Mouse (Mus musculus): ENCODE measurements around the gene Sema4d. TPM values are rescaled to one million over a fixed set of nuclear protein-coding genes. Genes with fewer than 3 reads are reported as not detected.

The Sema4d gene
- polyA plus RNA-seq, 1 experiment from 2014 or later = 9.7 TPM

DNA sequence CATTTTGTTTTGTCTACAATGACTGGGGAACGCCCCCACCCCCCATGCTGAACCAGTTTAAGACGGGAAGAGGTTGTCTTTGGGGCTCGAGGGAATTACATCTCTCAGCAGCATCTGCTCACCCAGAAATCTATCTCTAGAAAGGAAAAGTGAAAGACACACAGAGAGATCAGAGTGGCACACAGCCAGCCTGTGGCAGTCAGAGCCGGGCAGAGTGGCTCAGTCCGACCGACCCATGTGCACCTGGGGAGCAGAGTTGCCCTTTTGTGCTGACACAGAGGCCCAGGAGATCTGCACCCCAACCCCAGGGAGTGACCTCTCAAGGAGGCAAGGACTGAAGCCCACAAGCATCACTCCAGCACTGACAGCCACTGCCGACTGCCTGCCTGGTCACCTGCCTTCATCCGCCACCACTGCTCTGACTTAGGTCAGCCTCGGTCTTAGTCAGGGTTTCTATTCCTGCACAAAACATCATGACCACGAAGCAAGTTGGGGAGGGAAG lies 50.9 kb downstream of the Sema4d start:
- H3K4me3 ChIP-seq = no peak overlapping the region
- H3K27ac ChIP-seq = no peak overlapping the region
- H3K9ac ChIP-seq = no peak overlapping the region
- no peaks in the 10 kb centered on the region for H3K36me3 ChIP-seq
- H3K4me1 ChIP-seq = peaks cover 8% of the 10 kb centered on the region
- no peaks in the 10 kb centered on the region for H3K27me3 ChIP-seq
- H3K9me3 ChIP-seq = no peaks in the 10 kb centered on the region
- no peak for ATAC-seq (ENCODE audit: borderline replicate concordance, extremely low read depth, low FRiP score, low TSS enrichment)
- H3K4me2 ChIP-seq = no peak overlapping the region
- WGBS = 79% methylated on average over 10 of the region's 10 CpGs

DNA sequence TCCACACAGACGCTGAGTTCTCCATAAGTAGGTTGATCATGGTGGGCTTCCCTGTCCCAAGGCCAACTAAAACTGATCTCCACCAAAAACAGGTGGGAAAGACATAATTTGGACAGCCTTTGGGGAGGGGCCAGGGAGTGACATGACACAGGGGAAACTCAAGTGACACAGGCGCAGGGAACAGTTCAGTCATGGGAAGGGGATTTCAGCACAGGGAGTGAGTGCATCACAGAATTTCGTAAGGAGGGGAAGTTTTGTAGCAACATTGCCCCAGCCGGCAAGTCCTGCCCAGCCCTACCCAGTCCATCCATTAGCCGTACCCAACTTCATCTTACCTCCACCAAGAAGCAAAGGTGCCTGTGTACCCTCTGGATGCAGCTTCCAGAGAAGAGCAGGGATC lies 52.8 kb downstream of the Sema4d start:
- Histone ChIP-seq H3K4me3 (no peak overlapping the region), H3K27me3 (no peaks in the 10 kb centered on the region), H3K27ac (no peak overlapping the region), H3K4me2 (no peak overlapping the region), H3K36me3 (no peaks in the 10 kb centered on the region), H3K9ac (no peak overlapping the region), H3K4me1 (peaks cover 16% of the 10 kb centered on the region), H3K9me3 (no peaks in the 10 kb centered on the region)
- ATAC-seq (ENCODE audit: borderline replicate concordance, extremely low read depth, low FRiP score, low TSS enrichment) = no peak
- WGBS = 91% methylated on average over 5 of the region's 5 CpGs

DNA sequence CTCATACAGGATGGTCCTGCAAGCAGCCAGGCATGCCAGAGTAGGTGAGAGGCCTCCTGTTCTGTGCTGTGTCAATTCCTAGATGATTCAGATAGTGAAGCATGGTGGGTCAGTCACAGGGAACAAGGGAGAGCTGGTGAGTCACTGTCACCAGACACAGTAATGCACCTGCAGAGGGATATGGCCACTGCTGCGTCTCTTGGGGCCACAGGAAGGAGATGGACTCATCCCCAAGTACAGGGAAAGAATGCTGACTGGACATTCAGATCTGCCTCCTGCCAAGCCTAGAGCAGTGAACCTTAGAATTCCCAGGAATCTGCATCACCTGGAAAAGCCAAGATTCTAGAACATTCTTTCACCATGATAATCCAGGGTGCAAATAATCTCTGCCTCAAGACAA lies 53.8 kb downstream of the Sema4d start:
- Histone ChIP-seq H3K36me3 (no peaks in the 10 kb centered on the region), H3K4me2 (no peak overlapping the region), H3K9ac (no peak overlapping the region), H3K4me3 (no peak overlapping the region), H3K27ac (no peak overlapping the region), H3K9me3 (no peaks in the 10 kb centered on the region), H3K27me3 (no peaks in the 10 kb centered on the region), H3K4me1 (peaks cover 16% of the 10 kb centered on the region)
- WGBS = 70% methylated on average over 1 of the region's 1 CpGs
- no peak for ATAC-seq (ENCODE audit: borderline replicate concordance, extremely low read depth, low FRiP score, low TSS enrichment)

DNA sequence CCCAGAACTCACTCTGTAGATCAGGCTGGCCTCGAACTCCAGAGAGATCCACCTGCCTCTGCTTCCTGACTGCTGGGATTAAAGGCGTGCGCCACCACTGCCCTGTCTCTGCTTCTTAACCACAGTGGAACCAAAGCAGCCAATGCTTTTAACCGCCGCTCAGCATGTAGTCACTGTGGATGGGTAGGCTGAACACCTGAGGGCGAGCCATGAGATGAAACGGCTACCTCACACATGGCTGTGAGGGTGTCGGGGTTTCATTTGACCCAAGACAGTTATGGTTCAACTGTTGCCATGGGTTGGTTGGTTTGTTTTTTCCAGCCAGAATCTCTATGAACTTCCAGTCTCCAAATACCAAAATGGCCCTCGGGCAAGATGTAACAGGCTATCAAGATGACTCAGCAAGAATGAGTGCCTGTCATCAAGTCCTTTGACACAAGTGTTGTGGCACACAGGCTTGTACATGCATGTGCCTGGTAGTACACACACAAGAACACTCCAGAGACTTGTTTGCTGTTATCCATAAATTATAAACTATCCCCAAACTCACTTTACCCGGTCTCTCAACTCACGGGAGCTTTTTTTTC lies 54.9 kb downstream of the Sema4d start:
- H3K4me3 ChIP-seq = no peak overlapping the region
- no peaks in the 10 kb centered on the region for H3K36me3 ChIP-seq
- H3K27me3 ChIP-seq = no peaks in the 10 kb centered on the region
- H3K27ac ChIP-seq = no peak overlapping the region
- peaks cover 16% of the 10 kb centered on the region for H3K4me1 ChIP-seq
- H3K4me2 ChIP-seq = no peak overlapping the region
- 89% methylated on average over 11 of the region's 11 CpGs for WGBS
- H3K9ac ChIP-seq = no peak overlapping the region
- ATAC-seq (ENCODE audit: borderline replicate concordance, extremely low read depth, low FRiP score, low TSS enrichment) = no peak
- no peaks in the 10 kb centered on the region for H3K9me3 ChIP-seq

DNA sequence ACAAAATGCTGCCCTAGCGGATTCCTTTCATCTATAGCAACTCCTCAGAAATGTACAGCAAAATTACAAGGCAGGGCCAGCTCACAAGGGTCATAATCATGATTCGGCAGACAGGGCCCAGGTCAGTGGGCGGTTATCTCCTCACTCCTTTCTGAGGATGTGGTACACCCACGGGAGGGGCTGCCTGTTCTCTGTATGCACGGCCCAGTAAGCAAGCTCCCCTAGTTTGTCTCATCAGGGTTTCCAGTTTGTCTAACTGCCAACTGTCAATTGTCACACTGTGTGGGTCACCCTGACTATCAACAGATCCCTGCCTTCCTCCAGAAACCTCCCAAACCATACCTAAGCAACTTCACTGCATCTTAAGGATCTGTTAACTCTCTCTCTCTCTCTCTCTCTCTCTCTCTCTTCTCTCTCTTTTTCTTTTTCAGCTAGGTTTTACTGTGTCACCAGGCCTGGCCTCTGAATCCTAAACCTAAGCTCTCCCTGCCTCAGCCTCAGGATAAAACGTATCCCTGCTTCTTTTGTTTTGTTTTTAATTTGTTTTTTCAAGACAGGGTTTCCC lies 55.5 kb downstream of the Sema4d start:
- H3K4me2 ChIP-seq = no peak overlapping the region
- no peak for ATAC-seq (ENCODE audit: borderline replicate concordance, extremely low read depth, low FRiP score, low TSS enrichment)

DNA sequence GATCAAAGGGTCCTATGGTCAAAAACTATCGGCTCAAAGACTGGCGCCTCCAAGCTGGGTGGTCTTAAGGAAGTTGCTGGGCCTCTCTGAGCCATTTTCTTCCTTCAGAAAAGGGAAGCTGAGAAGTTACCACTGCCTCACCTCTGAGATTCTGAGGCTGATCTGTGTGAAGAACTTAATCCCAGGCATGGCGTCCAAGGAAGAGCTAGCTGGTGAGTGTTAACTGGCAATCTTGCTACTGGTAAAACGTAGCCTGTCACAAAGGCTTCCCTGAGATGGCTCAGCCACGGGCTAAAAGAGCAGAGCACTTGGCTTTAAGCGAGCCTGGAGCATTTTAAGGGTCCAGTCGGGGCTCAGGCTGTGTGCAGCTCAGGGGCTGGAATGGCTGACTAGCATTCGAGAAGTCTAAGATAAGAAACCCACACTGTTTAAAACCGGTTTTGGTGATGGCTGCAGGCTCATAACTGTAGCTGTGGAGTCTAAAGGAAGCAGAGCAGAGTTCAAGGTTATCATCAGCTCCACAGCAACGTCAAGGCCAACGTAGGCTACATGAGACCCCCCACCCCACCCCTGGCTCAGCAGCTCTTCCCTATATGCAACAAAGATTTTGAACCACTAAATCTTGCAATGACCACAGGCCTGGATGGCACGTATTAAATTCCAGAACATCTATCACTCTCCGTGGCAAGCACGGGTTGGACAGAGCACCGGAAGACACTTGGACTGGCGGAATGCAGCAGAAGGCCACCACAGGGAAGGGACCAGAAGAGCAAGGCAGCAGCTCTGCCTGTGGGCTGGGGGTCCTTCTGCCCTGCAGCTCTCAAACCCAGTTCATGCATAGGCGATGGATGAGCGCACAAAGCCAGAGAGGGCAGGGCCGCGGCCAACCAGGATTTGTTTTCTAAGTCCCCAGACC lies 56.3 kb downstream of the Sema4d start:
- H3K4me3 ChIP-seq = no peak overlapping the region
- no peaks in the 10 kb centered on the region for H3K9me3 ChIP-seq
- 56% methylated on average over 20 of the region's 20 CpGs for WGBS

More for the DNA sequence above, 55.5 kb downstream of the Sema4d start:
- Histone ChIP-seq H3K27ac (no peak overlapping the region), H3K9me3 (no peaks in the 10 kb centered on the region), H3K4me1 (peaks cover 16% of the 10 kb centered on the region), H3K27me3 (no peaks in the 10 kb centered on the region), H3K36me3 (no peaks in the 10 kb centered on the region), H3K4me3 (no peak overlapping the region), H3K9ac (no peak overlapping the region)
- WGBS = 60% methylated on average over 6 of the region's 6 CpGs

DNA sequence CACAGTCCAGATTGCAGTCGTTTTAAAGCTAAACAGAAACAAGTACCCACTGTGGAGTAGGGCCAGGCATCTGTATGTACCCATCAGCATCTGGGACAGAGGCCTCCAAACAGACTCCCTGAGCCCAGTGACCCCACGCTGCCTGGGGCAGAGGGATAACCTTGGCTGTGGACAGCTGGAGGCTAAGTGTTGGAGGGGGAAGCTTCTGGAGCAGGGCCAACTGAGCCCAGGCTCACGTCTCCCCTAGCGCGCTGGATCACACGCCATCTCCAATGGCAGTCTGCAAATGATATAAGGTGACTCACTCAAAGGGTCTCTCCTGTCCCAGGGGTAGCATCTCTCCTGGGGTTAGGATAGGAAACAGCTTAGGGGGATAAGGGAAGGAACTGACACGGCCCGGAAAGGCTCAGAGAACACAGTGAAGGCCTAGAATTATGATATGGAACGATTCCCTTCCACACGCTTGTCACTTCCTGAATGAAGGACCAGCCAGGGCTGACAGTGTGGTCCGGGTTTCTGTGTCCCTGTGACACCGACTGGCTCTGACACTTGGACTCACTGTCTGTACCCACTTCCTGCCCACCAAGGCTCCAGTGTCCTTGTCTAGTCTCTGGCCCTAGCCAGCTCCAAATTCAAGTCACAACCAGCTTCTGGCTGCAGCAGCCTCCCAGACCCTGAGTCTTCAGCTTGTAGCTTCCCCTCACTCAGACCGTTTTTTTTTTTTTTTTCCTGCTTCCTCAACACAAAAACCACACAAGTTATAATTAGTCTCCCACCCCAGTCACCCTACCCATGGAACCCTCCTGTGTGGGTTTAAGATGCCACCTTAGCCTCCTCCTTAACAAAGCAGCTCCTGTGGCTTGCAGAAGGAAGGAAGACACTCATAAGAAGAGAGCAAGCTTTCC lies 57.3 kb downstream of the Sema4d start:
- no peak for ATAC-seq (ENCODE audit: borderline replicate concordance, extremely low read depth, low FRiP score, low TSS enrichment)
- WGBS = 45% methylated on average over 13 of the region's 13 CpGs
- no peak overlapping the region for H3K4me3 ChIP-seq
- H3K27me3 ChIP-seq = no peaks in the 10 kb centered on the region
- H3K27ac ChIP-seq = no peak overlapping the region; the same call in 1 of the 2 replicates
- H3K4me2 ChIP-seq = no peak overlapping the region
- H3K36me3 ChIP-seq = no peaks in the 10 kb centered on the region
- H3K9ac ChIP-seq = no peak overlapping the region
- peaks cover 16% of the 10 kb centered on the region for H3K4me1 ChIP-seq
- no peaks in the 10 kb centered on the region for H3K9me3 ChIP-seq

More for the DNA sequence above, 56.3 kb downstream of the Sema4d start:
- Histone ChIP-seq H3K27ac (no peak overlapping the region), H3K9ac (no peak overlapping the region), H3K27me3 (no peaks in the 10 kb centered on the region), H3K4me1 (peaks cover 16% of the 10 kb centered on the region), H3K36me3 (no peaks in the 10 kb centered on the region), H3K4me2 (no peak overlapping the region)
- no peak for ATAC-seq (ENCODE audit: borderline replicate concordance, extremely low read depth, low FRiP score, low TSS enrichment)

DNA sequence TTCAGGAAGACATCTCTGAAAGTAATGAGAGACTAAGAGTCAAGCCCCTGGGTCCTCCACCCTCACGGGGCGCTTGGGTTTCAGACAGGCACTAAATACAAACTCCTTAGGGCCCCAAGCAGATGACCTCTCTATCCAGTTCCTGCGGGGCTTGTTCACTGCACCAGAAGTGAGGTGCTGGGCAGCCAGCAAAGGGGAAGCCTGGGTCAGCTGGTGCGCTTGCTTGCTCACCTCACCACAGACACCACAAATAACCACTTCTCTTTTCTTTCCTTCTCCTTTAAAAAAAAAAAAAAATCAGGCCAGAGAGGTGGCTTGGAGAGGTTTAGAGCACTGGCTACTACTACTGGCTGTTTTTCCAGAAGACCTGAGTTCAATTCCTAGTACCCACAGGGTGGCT lies 59.0 kb downstream of the Sema4d start:
- Histone ChIP-seq H3K27ac (no peak overlapping the region), H3K4me1 (peaks cover 26% of the 10 kb centered on the region), H3K9ac (no peak overlapping the region), H3K4me2 (no peak overlapping the region), H3K27me3 (no peaks in the 10 kb centered on the region), H3K4me3 (no peak overlapping the region), H3K9me3 (no peaks in the 10 kb centered on the region), H3K36me3 (no peaks in the 10 kb centered on the region)
- ATAC-seq (ENCODE audit: borderline replicate concordance, extremely low read depth, low FRiP score, low TSS enrichment) = no peak
- 79% methylated on average over 4 of the region's 4 CpGs for WGBS

DNA sequence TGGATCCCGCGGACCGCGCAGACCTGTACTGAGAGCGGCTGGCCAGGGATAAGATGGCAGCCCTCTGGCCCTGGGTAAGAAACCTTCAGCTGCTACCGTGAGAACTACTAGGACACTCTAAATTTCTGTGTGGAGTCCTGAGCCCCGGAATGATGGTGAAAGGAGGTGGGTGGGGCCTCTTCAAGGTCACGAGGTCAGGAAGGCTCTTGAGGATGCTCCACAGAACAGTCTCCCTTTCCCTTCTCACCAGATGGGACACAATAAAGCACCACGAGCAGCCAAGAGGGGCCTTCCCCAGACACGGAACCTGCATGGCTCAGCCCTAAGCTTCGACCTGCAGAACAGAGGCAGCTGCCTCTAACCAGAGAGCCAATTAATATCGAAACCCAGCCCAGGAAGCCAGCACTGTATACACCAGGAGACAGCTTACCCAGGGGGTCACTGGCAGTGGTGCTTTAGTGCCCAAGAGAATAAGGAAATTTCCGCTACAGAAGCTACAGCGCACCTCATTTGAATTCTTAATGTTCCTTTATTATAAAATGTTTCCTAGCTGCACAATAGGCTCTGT lies 61.4 kb downstream of the Sema4d start:
- no peak for ATAC-seq (ENCODE audit: borderline replicate concordance, extremely low read depth, low FRiP score, low TSS enrichment)
- no peaks in the 10 kb centered on the region for H3K27me3 ChIP-seq
- no peak overlapping the region for H3K27ac ChIP-seq
- H3K36me3 ChIP-seq = no peaks in the 10 kb centered on the region
- no peak overlapping the region for H3K4me2 ChIP-seq
- H3K9me3 ChIP-seq = no peaks in the 10 kb centered on the region
- no peak overlapping the region for H3K9ac ChIP-seq
- H3K4me3 ChIP-seq = no peak overlapping the region
- WGBS = 70% methylated on average over 14 of the region's 14 CpGs
- peaks cover 20% of the 10 kb centered on the region for H3K4me1 ChIP-seq

DNA sequence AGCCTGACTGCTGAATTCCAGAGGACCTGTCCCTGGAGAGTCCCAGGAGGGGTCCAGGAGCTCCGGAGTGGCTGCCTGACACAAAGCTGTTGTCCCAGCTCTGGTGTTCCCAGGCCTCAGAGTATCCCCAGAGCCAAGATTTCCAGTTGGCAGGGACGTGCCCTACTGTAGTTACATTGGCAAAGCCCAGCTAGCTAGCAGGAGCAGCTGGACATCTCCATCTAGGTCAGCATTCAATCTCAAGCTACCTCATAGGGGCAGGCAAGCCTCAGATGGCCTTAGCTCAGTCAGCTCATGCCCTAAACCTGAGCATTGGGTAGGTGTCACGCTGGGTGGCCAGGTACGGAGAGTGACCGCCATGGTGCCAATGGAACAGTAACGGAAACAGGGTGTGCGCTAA lies 62.1 kb downstream of the Sema4d start:
- H3K9ac ChIP-seq = no peak overlapping the region
- no peaks in the 10 kb centered on the region for H3K36me3 ChIP-seq
- no peak overlapping the region for H3K4me2 ChIP-seq
- H3K4me3 ChIP-seq = no peak overlapping the region
- H3K9me3 ChIP-seq = no peaks in the 10 kb centered on the region
- peaks cover 19% of the 10 kb centered on the region for H3K4me1 ChIP-seq
- 90% methylated on average over 7 of the region's 7 CpGs for WGBS
- no peak for ATAC-seq (ENCODE audit: borderline replicate concordance, extremely low read depth, low FRiP score, low TSS enrichment)
- H3K27ac ChIP-seq = no peak overlapping the region
- H3K27me3 ChIP-seq = no peaks in the 10 kb centered on the region

DNA sequence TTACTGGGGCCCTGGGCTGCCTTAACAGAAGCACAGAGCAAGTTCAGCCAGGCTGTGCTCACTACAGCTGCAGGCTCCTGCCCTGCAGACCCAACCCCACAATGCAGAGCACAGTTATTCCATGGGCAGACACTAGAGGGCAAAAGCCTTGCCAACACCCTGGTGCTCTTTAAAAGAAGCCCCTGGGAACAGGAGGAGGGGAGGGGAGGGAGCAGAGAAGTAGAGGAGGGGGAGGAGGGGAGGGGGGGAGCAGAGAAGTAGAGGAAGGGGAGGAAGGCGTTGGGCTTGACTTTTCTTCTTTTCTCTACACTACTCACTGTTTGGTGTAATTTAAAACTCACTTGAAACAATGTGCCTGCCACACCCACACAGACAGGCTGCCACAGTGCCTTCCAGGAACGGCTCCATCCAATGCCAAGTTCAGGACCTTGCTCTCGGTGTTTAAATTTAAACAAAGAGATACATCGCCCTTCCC lies 63.6 kb downstream of the Sema4d start:
- peak; percentile 41; the same call in 1 of the 2 replicates for ATAC-seq (ENCODE audit: borderline replicate concordance, extremely low read depth, low FRiP score, low TSS enrichment)
- Histone ChIP-seq H3K27me3 (no peaks in the 10 kb centered on the region), H3K27ac (peak overlapping the region; percentile 47; the same call in 1 of the 2 replicates), H3K4me1 (peaks cover 13% of the 10 kb centered on the region), H3K4me3 (no peak overlapping the region), H3K4me2 (no peak overlapping the region), H3K9ac (no peak overlapping the region), H3K9me3 (no peaks in the 10 kb centered on the region), H3K36me3 (no peaks in the 10 kb centered on the region)
- 2% methylated on average over 4 of the region's 4 CpGs for WGBS
